Mouse (Mus musculus) urinary bladder, adult 2 months (tissue): Measurements from ENCODE around the gene Kcnab3. TPM values are rescaled to one million over a fixed set of nuclear protein-coding genes. Genes with fewer than 3 reads are reported as not detected.
A peak's percentile ranks its signal among the peaks of the same experiment; 100 is the strongest.
"Not testable (repeated sequence)": the region's sequence is repeated elsewhere in the genome, so short reads cannot be mapped to it uniquely, and the experiment has no call there.

ENCODE experiments used
- DNase-seq: peaks from one replicate; pipeline ENCODE4 v3.0.0; 2022; ENCODE audit warnings: low spot score
- polyA plus RNA-seq: library from polyadenylated mRNA; depleted of rRNA; stranded (reverse); fragments of >200 nt; gene quantifications from 2 replicates; pipeline ENCODE4 v1.2.3, GENCODE M21; 2012; rRNA removed

Kcnab3 gene
- 1.6 TPM in 2 replicates for polyA plus RNA-seq

DNA sequence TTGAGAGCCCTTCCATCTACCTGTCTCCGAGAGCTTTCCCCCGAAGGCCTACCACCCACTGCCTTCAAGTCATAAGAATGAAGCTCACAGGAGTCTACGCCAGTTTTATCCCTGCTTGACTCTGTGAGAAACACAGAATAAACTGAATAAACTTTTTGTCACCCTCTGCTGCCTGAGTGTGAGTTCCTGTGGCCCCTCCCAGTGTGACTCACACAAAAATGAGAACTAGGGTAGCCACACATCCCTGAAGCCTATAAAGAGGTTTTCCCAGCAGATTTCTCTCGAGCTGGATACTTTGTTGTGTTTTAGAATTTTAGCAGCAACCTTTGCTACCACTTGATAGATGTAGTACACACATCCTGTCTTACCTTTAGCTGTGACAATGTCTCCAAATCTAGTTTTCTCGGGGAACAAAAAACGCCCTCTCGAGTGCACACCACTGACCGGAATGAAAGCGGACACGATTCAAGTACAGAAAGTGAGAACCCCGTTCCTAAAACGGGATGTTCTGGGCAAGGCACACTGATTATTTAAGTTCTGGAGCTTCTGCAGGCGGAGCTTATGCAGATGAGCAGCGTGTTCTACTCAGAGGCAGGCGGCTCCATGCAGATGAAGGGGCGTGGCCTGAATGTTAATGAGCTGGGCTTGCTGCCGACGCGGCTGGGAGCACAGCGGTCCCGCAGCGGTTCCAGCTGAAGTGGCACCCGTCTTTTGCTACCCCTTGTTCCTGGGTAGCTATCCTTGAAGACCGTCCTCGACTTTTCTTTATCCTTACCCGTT, at the start of gene Kcnab3:
Gene Kcnab3, plus strand, starts transcription at position 631 of the 780 bp plus-strand sequence.
- DNase-seq, result peak; percentile 46

DNA sequence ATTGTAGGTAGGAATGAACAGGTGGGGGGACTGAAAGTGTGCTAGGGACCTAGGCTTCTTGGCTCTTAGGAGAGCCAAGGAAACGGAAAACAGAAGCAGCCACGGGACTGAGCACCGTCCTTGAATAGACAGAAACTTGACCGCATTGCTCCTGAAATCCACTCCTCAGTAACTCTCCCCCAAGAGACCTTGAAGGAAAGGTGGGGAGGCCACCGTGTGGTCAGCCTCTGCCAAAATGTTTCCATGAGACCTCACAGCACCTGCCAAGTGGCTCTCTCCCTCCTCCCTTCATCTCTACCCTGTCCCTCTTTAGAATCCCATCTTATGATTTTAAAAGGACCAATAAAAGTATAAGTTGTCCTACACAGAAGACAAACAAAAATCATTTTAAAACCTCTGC, 48.8 kb upstream of the Kcnab3 start:
- DNase-seq, result no peak

DNA sequence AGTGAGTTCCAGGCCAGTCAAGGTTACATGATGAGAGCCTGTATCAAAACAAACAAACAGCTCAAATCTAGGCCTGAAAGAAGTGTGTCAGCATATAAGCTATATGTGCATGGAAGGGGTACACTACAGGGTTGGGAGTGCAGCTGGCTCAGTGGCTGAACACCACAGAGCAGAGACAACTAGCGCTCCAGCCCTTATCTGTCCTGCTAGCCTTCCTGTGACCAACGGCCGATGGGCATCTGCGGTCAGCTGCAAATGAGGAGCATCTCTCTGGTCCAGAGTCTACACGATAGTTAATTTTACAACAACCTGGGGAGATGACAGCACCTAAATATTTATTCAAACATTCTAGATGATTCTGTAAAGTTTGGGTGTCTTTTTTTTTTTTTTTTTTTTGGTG, 34.9 kb upstream of the Kcnab3 start:
- no peak for DNase-seq

DNA sequence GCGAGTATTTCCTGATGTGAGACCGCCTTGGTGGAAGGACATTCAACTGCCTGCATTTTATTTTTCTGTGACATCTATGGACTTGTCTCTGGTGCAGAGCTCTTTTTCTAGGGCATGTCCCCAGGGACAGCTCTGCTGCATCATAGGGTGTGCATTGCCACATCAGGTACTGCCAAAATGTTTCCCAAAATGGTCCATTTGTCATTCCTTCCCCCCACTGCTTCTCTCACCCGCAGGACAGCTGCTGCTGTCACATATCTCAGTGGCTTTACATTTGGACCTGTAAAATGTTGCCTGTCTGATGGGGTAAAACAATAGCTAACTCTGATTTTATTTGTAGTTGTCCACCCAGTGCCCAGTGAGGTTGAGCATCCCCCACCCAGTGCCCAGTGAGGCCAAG, 30.8 kb upstream of the Kcnab3 start:
- no peak for DNase-seq

DNA sequence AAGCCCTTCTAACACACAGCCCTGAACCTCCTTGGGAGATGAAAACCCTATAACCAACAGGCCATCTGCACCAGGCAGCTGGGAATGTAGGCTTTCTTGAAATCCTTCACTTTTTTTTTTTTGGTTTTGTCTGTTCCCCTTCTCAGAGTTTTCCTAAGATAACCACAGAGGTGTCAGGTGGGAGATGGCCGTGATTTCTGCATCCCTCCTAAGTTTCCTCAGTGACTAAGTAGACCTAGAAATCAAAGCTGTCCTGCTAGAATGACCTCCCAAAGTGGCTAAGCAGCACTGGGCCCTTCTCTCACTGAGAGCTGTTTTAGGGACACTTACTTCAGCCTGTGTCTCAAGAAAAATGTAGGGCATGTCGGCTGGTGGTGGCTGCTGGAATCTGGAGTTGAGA, 28.3 kb upstream of the Kcnab3 start:
- no peak for DNase-seq

DNA sequence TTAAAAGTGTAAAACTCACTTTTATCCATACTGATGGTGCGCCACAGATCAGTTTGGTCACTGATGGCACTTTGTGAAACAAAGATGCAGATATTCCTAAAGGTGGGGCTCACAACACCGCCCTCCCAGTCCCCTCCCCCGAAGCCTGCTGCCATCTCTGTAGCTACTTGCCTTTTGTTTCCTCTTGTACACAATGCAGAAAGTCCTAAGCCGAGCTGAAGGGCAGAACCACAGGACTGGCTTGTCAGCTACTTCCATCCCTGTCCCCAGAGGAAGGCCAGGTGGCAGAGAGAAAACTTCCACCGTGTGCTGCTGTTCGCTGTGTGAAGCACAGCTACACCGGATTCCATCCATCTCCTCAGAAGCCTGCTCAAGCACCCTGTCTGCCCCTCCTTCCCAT, 27.8 kb upstream of the Kcnab3 start:
- no peak for DNase-seq

DNA sequence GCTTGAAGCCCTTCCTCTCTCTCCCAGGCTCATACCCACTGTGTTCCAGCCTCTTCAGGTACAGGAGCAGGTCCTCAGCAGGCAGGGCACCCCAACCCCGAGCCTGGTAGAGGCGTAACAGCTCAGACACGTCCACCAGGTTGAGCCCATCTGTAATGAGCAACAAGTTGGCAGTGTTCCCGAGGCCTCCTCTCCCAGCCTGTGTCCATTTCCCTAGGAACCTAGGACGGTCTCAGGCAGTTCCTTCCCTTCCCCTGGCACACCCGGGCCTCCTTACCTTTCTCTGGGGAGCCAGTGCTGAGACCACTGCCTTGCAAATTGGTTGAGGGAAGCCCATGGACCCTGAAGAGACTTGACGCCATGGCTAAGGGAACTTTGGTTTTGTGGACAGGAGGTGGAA, 23.2 kb upstream of the Kcnab3 start:
- DNase-seq, result no peak

DNA sequence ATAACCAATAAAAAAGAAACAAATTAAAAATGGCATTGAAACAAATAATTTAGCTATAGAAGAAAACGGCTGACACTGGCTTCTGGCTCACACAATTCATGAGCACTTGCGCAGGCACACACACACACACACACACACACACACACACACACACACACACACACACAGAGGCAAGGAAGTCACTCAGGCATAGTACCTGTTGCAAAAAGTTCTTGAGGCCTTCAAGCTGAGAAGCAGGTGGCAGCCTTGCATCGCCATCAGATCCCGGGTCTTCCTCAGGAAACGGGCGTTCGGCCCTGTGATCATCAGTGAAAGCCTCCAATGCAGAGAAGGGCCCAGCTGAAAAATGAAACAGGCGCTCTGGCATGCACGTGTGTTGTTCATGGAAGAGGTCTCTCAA, 20.8 kb upstream of the Kcnab3 start:
- no peak for DNase-seq

DNA sequence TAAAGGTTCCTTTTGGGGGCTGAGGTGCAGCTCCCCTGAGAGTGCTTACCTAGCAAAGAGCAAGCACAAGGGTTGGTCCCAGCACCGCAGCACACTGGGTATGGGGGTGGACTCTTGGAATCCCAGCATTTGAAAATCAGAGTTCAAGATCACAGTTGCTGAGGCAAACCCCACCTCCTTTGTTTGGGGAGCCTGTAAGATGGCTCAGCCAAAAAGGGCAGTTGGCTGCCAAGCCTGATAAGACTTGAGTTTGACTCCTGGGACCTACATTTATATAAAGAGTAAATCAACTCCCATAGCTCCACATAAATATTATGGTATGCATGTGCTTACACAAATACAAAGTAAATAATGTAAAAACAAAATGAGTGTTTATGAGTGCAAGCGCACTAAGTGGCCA, 20.0 kb upstream of the Kcnab3 start:
- no peak for DNase-seq

DNA sequence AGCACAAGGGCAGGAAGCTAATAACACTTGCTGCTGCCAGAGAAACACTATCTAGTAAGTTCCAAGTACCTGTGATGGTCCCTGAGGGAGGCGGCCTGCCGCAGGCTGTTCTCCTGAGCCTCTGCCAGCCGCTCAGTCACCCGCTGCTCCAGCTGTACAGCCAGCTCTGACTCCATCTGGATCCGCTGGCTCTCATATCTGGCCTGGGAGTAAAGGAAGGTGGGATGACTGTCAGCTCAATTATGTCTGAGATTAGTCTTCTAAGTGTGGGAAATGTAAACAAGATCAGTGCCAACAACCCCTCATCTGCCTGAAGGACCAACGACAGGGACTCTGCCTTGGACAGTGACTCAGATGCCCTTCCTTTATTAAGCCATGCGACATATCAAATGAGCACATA, 14.8 kb upstream of the Kcnab3 start:
- no peak for DNase-seq

DNA sequence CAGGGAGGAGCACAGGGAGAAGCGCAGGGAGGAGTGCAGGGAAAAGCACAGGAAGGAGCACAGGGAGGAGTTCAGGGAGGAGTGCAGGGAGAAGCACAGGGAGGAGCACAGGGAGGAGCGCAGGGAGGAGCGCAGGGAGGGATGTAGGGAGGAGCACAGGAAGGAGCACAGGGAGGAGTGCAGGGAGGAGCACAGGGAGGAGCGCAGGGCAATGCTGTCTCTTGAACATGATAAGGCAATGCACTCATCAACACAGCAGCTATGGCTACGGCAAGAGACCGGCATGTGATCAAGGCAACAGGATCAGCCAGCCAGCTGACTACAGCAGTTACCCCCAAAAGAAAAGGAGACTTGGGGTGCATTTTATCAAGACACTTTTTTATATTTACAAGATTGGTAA, 9.7 kb upstream of the Kcnab3 start:
- no peak for DNase-seq

DNA sequence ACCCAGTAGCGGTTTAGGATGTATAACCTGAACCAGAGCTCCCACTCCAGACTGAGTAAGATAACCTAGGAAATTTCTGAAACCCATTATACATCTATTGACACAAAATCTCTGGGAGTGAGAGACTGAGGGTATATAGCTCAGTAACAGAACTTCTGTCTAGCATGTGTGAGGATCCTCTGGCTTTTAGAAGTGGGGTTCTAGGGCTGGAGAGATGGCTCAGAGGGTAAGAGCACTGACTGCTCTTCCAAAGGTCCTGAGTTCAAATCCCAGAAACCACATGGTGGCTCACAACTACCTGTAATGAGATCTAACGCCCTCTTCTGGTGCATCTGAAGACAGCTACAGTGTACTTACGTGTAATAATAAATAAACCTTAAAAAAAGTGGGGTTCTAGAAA, 8.1 kb upstream of the Kcnab3 start:
- not testable (repeated sequence) for DNase-seq

DNA sequence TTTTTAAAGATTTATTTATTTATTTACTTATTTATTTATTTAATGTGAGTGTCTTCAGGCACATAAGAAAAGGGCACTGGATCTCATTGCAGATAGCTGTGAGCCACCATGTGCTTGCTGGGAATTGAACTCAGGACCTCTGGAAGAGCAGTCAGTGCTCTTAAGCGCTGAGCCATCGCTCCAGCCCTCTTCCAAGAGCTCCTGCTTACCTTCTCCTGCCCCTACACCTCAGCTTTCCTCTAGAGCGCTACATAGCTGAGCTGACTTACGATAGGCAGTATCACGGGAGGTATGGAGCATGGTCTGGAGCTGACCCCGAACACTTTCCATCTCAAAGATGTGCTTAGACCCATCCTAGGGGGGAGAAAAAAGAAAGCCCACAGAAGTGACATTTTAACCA, 4.5 kb upstream of the Kcnab3 start:
- no peak for DNase-seq

DNA sequence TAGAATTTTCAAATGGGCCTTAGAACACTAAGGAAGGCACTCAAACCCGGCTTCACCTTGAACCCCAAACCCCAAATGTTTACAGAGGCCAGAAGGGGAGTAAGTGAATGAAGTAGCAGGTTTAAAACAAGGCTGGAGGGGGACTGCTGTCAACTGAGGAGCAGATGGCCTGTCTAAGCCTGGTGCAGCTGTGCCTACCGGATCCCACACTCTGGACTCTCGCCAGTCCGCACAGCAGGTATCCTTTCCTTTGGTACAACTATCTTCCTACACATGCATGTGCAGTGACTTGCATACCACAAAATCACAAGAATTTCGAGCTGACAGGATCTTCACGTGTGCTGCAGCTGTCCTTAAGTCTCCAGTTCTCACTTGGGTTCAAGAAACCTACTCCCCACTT, 4.0 kb upstream of the Kcnab3 start:
- no peak for DNase-seq

DNA sequence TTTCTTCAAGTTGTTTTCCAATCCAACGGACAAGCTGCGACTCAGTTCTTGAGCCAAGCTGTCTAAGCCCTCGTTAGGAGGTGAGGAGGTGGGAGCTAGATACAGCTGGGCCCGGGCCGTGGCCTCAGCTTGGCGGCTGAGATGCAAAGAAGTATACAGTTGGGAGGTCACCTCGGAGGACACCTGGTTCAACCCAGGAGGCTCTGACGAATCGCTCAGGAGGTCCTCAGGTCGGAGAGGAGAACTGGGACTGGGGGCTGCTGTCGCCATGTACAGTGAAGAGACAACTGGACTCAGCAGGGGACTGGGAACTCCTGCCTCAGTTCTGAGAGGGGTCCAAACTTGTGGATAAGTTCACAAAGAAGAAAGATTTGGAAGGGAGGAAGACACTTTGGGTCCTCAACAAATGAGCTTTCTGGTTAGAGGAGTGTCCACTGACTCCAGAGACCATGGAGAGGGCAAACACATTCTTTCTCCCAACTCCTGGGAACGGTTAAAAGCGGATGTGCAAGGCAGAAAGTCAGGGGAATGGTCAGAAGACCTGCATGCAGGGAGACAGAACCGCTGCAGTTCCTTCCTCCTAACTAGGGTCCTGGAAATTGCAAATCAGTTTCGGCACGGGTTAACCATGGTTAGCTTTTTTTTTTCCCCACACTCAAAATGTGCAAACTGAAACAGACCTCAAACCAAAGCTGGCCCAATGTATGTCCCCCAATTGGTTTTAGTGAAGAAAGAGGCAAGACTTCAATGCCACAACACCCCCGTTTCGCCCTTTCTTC, 3.2 kb upstream of the Kcnab3 start:
- no peak for DNase-seq

DNA sequence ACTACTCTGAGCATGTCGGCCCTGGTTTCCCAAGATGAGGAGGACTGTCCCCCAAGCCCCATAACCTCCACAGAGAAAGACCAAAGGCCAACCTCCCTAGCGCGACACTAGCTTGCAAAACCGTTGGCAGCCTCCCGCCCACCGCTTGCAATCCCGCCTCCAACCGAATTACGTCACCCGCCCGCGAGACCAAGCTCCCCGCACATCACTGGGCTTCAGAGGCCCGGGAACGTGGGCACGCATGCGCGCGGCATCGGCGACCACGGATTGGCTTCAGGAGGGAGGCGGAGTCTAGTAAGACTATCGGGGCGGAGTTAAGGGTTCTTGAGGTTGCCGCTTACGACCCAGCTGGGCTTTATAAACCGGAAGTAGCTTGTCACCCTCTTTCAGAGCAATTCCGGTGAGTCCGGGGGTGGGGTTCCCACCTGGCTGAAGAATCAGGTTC, 2.4 kb upstream of the Kcnab3 start, which contains the start of the genes Cntrob and Trappc1:
Gene Cntrob, minus strand, starts transcription at position 109 of the 445 bp plus-strand sequence.
Gene Trappc1, plus strand, starts transcription at position 314 of the 445 bp plus-strand sequence.
- peak; percentile 94 for DNase-seq

DNA sequence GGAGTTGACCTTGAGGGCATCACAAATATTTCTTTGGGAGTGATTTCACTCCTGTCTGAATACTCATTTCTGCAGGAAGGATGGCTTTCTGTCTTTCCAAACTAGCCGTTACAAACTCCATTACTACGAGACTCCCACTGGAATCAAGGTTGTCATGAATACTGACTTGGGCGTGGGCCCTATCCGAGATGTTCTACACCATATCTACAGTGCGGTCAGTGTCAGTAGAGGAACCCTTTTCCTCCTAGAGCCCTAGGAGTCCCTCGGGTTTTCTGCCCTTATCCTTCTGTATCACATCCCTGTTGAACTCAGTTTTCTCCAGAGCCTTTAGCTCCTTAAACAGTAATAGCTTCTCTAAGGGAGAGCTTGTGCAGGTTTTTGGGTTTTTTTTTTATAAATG, 1.3 kb upstream of the Kcnab3 start:
- no peak for DNase-seq

DNA sequence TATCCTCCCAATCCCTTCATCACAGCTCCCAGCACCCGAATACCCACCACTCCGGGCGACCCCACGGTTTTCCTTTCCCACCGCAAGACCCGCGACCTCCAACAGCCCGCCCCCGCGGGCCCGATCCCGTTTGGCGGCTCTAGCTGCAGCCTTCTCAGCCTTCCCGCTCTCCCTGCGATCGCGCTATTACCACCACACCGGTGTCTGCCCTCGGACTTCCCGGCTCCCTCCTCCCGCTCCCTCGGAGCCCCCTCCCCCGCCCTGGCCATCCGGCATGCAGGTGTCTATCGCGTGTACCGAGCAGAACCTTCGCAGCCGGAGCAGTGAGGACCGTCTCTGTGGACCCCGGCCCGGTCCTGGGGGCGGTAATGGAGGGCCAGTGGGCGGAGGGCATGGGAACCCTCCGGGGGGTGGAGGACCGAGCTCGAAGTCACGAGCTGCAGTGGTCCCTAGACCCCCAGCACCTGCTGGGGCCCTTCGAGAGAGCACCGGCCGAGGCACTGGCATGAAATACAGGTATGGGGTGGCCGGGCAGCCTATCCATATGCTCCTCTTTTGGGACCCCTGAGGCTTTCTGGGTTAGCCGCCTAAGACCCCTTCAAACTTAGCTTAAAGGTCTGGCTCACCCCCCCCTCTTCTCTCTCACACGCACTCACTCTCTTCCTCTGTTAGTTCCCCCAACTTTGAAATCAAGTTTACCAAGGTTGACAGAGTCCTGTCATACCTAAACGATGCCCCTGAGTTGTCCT, 524 bp downstream of the Kcnab3 start:
- no peak for DNase-seq

DNA sequence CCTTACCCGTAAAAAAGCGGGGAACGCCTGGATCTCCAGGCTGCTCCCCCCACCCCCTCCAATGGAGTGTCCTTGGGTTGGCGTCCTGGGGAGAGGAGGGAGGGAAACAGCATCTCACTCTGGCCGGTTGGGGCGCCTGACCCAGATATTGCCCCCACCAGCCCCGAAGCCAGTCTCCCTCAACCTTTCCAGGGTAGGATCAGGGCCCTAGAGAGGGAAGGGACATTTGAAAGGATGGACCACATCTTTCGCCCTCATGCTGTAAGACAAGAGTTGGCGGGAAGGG, 1.0 kb downstream of the Kcnab3 start:
- no peak for DNase-seq

DNA sequence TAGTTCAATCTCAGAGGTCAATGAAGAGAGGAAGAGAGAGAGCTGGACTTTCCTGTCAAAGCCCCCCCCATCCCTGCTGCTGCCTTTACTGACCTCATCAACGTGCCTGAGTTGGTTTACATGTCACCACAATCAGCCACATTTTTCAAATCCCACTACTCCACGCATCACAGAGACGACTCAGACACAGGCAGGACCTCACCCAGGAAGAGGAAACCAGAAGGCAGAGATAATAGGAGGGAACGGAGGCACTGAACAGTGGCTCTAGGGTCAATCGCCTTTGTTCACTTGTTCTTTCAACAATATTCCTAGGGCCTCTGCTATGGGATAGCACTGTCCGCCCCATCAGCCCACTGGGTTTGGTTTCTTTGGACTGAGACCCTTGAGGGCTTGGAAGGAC, 1.6 kb downstream of the Kcnab3 start:
- DNase-seq, result no peak

DNA sequence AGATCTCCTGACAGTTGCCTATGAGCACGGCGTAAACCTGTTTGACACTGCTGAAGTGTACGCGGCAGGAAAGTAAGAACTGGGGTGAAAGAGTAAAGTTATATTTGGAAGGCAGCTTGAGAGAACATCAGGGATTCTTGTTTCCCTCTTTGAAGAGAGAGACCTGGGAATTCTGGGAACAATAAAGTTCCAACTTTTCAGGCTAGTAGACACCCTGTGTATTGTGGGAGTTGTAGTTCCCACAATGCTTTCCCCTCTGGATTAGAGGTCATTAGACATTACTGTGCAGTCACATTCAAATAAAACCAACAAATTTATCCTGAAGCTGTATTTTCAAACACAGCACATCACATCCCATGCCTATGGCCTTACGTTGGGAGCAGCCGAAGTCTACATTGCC, 2.5 kb downstream of the Kcnab3 start:
- DNase-seq, result no peak

DNA sequence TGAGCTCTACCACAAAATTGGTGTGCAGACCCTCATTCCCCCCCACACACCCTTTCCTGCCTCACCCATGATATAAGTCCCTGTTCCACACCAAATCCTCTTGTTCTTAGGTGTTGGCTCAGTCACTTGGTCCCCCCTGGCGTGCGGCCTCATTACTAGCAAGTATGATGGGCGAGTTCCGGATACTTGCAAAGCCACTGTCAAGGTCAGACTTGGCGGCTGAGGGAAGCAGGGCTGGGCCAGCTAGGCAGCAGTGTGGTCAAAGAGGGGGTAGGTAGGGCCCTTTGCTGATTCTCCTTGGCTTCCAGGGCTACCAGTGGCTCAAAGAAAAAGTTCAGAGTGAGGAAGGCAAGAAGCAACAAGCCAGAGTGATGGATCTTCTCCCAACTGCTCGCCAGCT, 5.1 kb downstream of the Kcnab3 start:
- no peak for DNase-seq
